Mouse (Mus musculus): ENCODE data around the gene Acot11.
"Not testable (repeated sequence)": the region's sequence is repeated elsewhere in the genome, so short reads cannot be mapped to it uniquely, and the experiment has no call there.

DNA sequence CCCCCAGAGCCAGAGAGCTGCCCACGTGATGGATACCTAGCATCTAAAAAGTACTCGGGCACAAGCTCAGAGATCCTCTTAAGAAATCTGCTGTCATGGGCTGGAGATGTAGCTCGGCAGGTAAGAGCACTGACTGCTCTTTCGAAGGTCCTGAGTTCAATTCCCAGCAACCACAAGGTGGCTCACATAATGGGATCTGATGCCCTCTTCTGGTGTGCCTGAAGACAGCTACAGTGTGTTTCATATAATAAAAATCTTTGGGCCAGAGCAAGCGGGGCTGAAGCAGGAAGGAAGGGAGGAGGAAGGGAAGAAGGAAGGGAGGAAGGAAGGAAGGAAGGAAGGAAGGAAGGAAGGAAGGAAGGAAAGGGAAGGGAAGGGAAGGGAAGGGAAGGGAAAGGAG lies 14.6 kb downstream of the Acot11 start:
- TF ChIP-seq CTCF (IDR thresholded peaks at IDR 0.05; ENCODE audit: low read depth, low read length); POLR2A (IDR thresholded peaks at IDR 0.05; ENCODE audit: extremely low read depth, insufficient read depth, low read length): not testable (repeated sequence)

Data from liver, adult 2 months (tissue).